Mouse (Mus musculus) limb, embryonic 14.5 days (tissue): ENCODE results near the gene Birc5. TPM values are rescaled to one million over a fixed set of nuclear protein-coding genes. Genes with fewer than 3 reads are reported as not detected.
A peak's percentile ranks its signal among the peaks of the same experiment; 100 is the strongest.

Source experiments
- ATAC-seq: fragments of 200-750 bp; cut with Nextera tagmentation; 2 replicates; pipeline ENCODE4 v1.8.0; 2017; ENCODE audit warnings: low read depth, moderate number of reproducible peaks, moderate TSS enrichment; ENCODE audit not compliant: low FRiP score
- DNase-seq: peaks from one replicate; pipeline ENCODE4 v3.0.0-alpha.2; 2015; ENCODE audit warnings: low spot score
- H3K27ac ChIP-seq: fragments of 300-500 bp; sonication (generic); replicated peaks from 2 replicates; pipeline ENCODE4 v1.5.1; 2014; ENCODE audit warnings: low read depth, mild to moderate bottlenecking, low read length, moderate library complexity, mixed read lengths
- H3K27me3 ChIP-seq: fragments of 300-500 bp; sonication (generic); 2 replicates; pipeline ENCODE4 v1.6.1; 2014; ENCODE audit warnings: low read length, mixed read lengths; ENCODE audit not compliant: control insufficient read depth, insufficient read depth
- H3K36me3 ChIP-seq: fragments of 300-500 bp; sonication (generic); 2 replicates; pipeline ENCODE4 v1.6.1; 2014; ENCODE audit warnings: mild to moderate bottlenecking, low read length, moderate library complexity, mixed read lengths; ENCODE audit not compliant: control insufficient read depth, insufficient read depth
- H3K4me1 ChIP-seq: fragments of 300-500 bp; sonication (generic); 2 replicates; pipeline ENCODE4 v1.6.1; 2014; ENCODE audit warnings: antibody characterized with exemption, low read length, mixed read lengths; ENCODE audit not compliant: control insufficient read depth, insufficient read depth
- H3K4me2 ChIP-seq: fragments of 300-500 bp; sonication (generic); replicated peaks from 2 replicates; pipeline ENCODE4 v1.6.1; 2014; ENCODE audit warnings: low read depth, mild to moderate bottlenecking, low read length, moderate library complexity; ENCODE audit not compliant: severe bottlenecking
- H3K4me3 ChIP-seq: fragments of 300-500 bp; sonication (generic); replicated peaks from 2 replicates; pipeline ENCODE4 v1.5.1; 2014; ENCODE audit warnings: low read length
- H3K9ac ChIP-seq: fragments of 300-500 bp; sonication (generic); 2 replicates; pipeline ENCODE4 v1.6.1; 2014; ENCODE audit warnings: mild to moderate bottlenecking, low read depth, low read length, moderate library complexity; ENCODE audit not compliant: severe bottlenecking
- H3K9me3 ChIP-seq: fragments of 300-500 bp; sonication (generic); 2 replicates; pipeline ENCODE4 v1.6.1; 2016; ENCODE audit warnings: low read length; ENCODE audit not compliant: control insufficient read depth
- POLR2A ChIP-seq: fragments of 200-500 bp; IDR thresholded peaks from 2 replicates; pipeline ENCODE4 v1.8.0; 2012; ENCODE audit warnings: inconsistent platforms, mild to moderate bottlenecking, moderate library complexity, borderline replicate concordance; ENCODE audit not compliant: insufficient read depth, insufficient read length; ENCODE audit errors: extremely low read depth
- WGBS: fragments of 180-500 bp; shearing (Covaris S2); extraction: QIAGEN DNeasy Blood & Tissue Kit; methylation state at CpG from one replicate; pipeline ENCODE4 v1.1.7; 2014; 5-methylcytosine and 5-hydroxymethylcytosine counted together
- polyA plus RNA-seq, 2 experiments: library from polyadenylated mRNA; depleted of rRNA in 1 of 2; stranded (reverse) in 1 of 2; unstranded in 1 of 2; fragments of >200 nt; fragmentation: Nextera tagmentation in 1 of 2; extraction: Ambion mirVana in 1 of 2; gene quantifications; 2 replicates each; pipeline versions ENCODE4 v1.2.1 to v1.2.3; 2012 to 2014

The Birc5 gene
- polyA plus RNA-seq, 2 experiments = 138 to 267 TPM

DNA sequence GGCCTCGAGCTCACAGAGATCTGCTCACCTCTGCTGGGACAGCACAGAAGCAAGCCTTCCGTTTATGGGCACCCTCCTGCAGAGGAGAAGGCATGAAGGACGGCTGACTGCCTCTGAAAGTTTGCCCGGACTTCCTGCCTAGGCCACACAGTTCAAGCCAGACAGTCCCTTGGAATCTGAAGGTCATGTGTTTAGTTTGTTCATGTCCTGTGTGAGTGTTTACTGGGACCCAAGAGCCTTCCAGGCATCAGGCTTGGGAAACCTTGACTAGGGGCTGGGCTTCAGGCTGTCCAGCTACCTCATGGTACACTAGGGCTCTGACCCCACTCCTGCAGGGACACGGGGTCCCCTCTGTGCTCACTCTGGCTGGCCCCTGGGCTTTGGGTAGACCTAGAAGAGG is 36.9 kb downstream of the Birc5 start:
- H3K9ac ChIP-seq = no peak overlapping the region
- WGBS = 38% methylated on average over 5 of the region's 5 CpGs
- TF ChIP-seq POLR2A = no peak
- H3K36me3 ChIP-seq = no peaks in the 10 kb centered on the region
- H3K27me3 ChIP-seq = peaks cover 7% of the 10 kb centered on the region; the same call in 1 of the 2 replicates
- no peak for DNase-seq
- no peak overlapping the region for H3K27ac ChIP-seq
- H3K4me3 ChIP-seq = no peak overlapping the region
- peaks cover 40% of the 10 kb centered on the region for H3K4me1 ChIP-seq
- no peak overlapping the region for H3K4me2 ChIP-seq
- H3K9me3 ChIP-seq = no peaks in the 10 kb centered on the region
- ATAC-seq = no peak

GRCm38 (mm10) chr11:117888168-117888852 is 39.3 kb downstream of the Birc5 start:
- peaks cover 7% of the 10 kb centered on the region; the same call in 1 of the 2 replicates for H3K27me3 ChIP-seq
- ATAC-seq = no peak
- WGBS = 14% methylated on average over 18 of the region's 20 CpGs

GRCm38 (mm10) chr11:117888853-117889822 is 40.1 kb downstream of the Birc5 start:
- Histone ChIP-seq H3K27ac (peak overlapping the region; percentile 74), H3K4me2 (peak overlapping the region; percentile 72), H3K27me3 (peaks cover 7% of the 10 kb centered on the region; the same call in 1 of the 2 replicates), H3K36me3 (no peaks in the 10 kb centered on the region), H3K4me1 (peaks cover 33% of the 10 kb centered on the region), H3K9me3 (no peaks in the 10 kb centered on the region), H3K4me3 (peak overlapping the region; percentile 29), H3K9ac (peak overlapping the region; percentile 52)
- peak; percentile 72 for DNase-seq
- 6% methylated on average over 29 of the region's 33 CpGs for WGBS
- no peak for TF ChIP-seq POLR2A
- ATAC-seq = peak; percentile 71

More at GRCm38 (mm10) chr11:117888168-117888852, 39.3 kb downstream of the Birc5 start:
- Histone ChIP-seq H3K9ac (peak overlapping the region; percentile 52), H3K9me3 (no peaks in the 10 kb centered on the region), H3K4me3 (peak overlapping the region; percentile 29; the same call in 1 of the 2 replicates), H3K36me3 (no peaks in the 10 kb centered on the region), H3K4me2 (peak overlapping the region; percentile 72), H3K27ac (peak overlapping the region; percentile 74), H3K4me1 (peaks cover 36% of the 10 kb centered on the region)
- no peak for DNase-seq
- TF ChIP-seq POLR2A = no peak

DNA sequence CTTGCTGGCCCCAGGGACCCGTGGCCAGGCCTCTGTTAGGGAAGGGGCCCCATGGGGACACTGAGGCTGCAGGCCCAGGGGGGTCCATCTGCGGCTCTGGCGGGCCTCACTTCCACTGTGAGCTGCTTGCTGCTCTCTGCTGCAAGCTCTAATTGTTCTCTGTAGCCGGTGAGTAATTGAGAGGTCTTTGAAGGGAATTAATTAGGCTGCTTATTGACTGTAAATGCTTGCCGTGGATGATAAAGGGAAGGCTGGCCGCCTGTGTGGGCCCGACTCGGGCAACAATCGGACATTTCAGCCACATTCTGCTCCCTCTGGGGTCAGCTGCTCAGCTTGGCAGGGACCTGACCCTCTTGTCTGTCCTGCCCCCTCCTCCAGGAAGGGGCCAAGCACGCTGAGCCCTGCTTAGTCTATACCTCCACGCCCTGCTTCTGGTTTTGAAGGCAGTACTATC is 40.9 kb downstream of the Birc5 start:
- peak overlapping the region; percentile 72 for H3K4me2 ChIP-seq
- 9% methylated on average over 11 of the region's 11 CpGs for WGBS
- H3K9ac ChIP-seq = peak overlapping the region; percentile 52; the same call in 1 of the 2 replicates
- ATAC-seq (no peak), DNase-seq (no peak)
- H3K36me3 ChIP-seq = no peaks in the 10 kb centered on the region
- no peaks in the 10 kb centered on the region for H3K9me3 ChIP-seq
- TF ChIP-seq POLR2A = no peak
- H3K27me3 ChIP-seq = peaks cover 7% of the 10 kb centered on the region; the same call in 1 of the 2 replicates
- H3K4me3 ChIP-seq = peak overlapping the region; percentile 29
- peaks cover 33% of the 10 kb centered on the region for H3K4me1 ChIP-seq
- peak overlapping the region; percentile 74 for H3K27ac ChIP-seq
